Mouse (Mus musculus): ENCODE measurements around the gene Tyw3.

The Tyw3 gene

DNA sequence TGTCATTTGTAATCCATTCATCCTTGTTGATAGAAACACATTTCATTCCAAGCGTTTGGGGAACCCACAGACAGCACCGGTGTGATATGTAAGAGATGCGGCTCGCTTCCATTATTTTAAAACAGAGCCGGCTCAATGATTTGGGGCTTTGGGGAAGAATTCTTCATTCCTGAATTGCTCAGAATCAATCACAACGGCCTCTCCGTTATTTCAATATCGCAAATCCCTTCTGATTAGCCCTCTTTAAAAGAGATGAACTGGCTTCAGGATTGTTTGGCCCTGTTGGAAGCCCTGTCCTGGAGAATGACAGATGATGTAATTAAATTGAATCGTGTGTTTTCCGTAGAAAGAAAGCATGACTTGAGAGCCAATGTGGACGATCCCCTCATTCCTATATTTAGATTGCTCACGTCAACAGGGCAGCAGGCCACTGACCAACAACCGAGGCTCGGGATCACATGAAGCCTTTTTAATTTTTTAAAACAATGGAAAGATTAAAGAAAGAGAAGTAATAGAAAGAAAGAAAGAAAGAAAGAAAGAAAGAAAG, 26.8 kb downstream of the Tyw3 start:
- no peak for ATAC-seq (ENCODE audit: insufficient number of reproducible peaks, low FRiP score, low TSS enrichment)

DNA sequence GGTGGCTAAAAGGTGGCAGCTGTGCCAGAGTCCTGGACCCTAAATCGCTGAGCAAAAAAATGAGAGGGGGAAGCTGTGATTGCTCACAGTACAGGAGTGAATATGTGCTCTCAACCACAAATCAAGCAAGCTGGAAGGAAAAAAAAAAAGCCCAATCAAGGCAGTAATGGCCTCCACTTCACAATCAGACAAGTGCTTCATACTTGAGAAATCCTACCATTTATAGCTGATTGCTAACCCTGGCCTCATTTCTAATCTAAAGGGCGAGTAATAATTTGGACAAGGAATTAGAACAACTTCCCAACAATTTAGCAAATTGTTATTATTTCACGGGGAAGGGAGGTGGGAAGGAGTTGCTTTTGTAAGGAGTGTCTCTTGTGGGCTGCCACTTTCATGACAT, 31.5 kb downstream of the Tyw3 start:
- no peak for ATAC-seq (ENCODE audit: insufficient number of reproducible peaks, low FRiP score, low TSS enrichment)

DNA sequence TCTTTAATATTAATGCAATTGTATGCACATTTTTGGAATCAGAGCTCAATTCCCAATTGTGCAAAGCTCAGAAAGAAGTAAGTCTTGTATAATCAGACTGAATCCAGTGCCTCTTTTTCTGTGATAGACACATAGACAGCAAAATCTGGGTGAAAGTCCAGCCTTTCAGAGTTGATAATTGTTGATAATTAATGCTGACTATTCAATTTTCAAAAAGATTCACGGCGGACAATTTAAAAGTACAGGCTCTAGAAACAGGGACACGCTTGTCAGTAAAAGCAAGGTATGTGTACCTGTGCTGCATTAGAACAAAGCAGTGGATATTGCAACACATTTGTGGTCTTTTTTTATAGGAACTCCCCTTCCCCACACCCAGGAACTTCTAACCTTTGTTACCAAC, 34.7 kb downstream of the Tyw3 start:
- no peak for ATAC-seq (ENCODE audit: insufficient number of reproducible peaks, low FRiP score, low TSS enrichment)

DNA sequence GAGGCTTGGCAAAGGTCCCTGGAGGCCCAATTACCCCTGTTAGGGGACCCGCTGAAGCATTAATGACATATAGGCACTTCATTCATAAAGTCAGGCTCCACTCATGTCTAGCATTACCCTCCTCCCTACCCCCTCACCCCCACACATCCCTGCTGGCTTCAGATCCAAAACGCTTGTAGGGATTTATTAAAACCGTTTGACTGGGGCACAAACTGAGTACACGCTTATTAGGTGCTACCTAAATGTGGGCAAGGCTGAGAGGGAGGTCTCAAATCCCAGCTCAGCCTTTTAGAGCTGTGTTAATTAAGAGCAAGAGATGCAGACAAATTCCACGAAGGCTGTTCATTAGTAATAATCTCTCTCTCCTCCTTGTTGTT, 45.9 kb downstream of the Tyw3 start:
- no peak for ATAC-seq (ENCODE audit: insufficient number of reproducible peaks, low FRiP score, low TSS enrichment)

DNA sequence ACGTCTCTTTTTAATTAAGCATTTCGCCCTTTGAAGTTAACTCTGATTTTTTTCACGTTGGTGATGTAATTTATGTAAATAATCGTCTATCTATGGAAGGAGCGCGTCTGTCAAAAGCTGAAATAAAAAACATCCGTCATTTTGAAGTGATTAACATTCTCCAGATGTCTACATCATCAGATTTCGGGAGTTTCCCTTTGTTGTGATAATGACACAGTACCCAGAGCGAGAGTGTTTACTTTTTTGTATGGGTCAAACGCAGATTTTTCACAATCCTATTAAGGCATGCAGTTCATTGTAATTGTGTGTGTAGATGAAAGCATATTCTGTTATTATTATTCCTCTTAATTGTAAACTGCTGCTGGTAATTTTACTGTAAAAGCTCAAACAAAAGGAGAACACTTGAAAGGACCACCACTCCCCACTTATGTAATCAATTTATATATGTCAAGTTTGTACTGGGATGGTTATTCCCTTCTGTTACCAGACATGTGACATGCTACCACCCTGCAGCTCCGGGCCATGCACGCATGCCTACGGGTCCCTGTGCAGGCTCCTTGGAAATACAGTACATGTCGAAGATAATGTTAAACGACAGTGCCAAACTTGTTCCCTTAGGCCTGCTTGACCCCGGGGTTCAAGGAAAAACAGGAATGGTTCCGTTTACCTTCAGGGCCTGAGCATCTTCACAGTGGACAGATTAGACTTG, 46.4 kb downstream of the Tyw3 start:
- no peak for ATAC-seq (ENCODE audit: insufficient number of reproducible peaks, low FRiP score, low TSS enrichment)

DNA sequence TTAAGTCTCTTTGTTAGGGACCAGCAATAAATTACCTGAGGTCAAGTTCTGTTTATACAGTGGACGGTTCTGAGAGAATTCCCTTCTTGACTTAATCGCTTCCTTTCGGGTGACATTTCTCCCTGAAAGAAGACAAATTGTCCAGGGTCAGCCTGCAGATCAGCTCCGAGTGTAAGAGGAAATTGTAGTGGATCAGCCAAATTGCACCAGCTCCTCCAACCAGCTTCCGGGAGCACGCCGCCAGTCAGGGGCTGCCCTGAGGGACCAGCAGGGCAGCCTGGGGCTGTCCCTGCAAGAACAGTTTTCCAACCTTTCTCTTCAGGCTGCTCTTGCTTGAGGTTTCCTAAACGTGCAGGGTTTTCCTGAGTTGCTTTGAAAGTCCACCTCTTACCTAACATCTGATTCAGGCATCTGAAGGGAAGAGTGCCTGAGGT, 48.0 kb downstream of the Tyw3 start:
- no peak for ATAC-seq (ENCODE audit: insufficient number of reproducible peaks, low FRiP score, low TSS enrichment)

DNA sequence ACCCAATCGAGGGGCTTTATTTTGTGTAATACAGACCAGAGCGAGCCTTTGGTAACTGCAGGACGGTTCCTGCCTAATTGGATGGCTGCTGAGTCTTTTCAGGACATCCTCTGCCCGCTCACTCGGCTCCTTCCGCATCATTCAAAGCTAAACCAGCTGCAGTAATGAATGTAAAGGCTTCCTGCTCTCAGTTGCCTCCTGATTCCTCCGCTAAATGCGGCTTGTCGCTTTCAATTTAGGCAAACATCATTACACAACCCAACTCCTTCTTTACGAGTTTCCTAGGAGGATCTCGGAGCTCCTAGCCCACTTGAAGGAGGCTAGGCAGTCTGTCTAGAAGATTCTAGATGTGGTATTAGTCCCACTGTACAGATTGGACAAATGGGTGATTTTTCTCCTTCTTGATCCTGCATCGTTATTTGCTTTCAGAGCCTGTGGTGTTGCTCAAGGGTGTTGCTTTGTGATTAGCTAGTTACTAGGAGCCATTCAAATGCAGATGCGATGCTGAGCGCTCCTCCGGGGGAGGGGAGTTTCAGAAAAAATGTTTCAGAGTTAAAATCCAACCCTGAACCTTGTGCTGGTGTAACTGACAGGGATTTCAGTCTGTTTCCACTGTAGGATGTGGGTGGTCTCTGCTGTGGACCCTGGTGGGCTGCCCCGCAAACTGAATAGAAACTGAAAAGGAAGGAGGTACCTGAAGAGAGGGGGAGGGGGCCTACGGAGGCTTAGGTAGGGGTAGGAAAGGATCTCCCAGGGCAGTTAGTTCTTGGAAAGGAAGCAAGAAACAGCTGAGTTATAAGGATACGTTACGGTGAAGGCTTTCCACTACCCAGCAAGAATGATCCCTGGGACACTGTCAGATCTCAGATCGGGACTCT, 49.1 kb downstream of the Tyw3 start:
- no peak for ATAC-seq (ENCODE audit: insufficient number of reproducible peaks, low FRiP score, low TSS enrichment)

DNA sequence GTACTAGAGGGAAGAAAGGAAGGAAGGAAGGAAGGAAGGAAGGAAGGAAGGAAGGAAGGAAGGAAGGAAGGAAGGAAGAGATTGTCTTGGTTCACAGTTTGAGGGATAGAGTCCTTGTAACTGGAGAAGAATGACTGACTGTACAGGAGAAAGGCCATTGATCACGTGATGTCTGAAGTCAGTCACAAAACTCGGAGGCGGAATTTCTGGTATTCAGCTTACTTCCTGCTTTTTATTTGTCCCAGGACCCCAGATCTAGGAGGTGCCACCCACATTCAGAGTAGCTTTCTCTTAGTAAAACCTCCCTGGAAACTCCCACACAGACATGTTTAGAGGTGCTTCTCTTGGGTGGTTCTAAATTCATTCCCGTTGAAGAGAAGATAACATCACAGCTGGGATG, 50.7 kb downstream of the Tyw3 start:
- no peak for ATAC-seq (ENCODE audit: insufficient number of reproducible peaks, low FRiP score, low TSS enrichment)

DNA sequence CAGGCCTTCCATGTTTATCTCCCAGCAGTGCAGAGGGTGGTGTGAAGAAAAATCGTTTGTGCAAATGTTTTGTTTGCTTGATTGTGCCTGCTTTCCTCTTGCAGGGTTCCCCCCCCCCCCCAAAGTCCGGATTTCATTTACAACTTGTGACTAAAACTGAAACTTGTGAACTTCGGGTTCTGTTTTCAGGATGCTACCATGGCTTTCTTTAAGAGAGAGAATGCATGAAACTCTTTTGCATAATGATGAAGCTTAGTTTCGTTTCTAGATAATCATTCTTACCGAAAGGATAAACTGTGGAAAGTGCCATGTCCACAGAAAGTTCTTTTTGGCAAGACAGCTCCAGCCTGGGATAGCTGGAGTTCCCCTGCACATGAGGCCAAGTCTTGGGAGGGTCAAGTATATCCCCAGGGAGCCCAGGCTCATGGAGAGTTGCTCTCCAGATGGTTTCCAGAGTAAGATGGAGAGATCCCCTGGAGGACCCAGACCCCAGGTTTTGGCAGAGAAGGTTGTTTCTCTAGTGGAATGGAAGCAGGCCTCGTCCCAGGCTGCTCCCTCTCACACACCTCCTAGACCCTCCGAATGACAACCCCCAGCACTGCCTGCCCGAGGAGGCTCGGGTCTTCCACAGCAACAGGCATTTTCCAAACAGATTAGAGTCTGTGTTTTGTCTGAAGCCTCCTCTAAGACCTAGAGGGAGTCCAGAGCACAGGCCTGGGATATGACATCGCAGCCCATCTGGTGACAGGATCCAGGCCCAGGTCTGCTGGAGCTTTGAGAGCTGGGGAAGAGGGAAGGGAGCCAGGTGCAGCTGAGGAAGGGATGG, 56.6 kb downstream of the Tyw3 start:
- ATAC-seq (ENCODE audit: insufficient number of reproducible peaks, low FRiP score, low TSS enrichment) = no peak

DNA sequence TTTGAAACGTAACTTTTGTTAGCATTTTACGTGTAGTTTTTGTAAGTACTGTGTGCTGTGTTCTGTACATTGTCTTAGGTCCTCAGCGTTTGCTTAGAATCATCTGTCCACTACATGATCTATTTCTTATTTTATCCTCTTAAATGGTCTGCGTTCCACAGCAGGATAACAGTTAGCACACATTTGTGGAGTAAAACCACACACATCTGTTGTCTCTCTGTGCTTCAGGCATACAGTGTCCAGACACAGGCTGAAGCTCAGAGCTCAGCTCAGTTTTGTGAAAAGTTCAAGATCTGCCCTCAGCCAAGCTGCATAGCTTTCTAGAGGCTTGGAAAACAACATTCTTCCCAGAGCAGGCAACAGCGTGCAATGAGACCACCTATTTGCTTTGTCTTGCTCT, 60.8 kb downstream of the Tyw3 start:
- no peak for ATAC-seq (ENCODE audit: insufficient number of reproducible peaks, low FRiP score, low TSS enrichment)

DNA sequence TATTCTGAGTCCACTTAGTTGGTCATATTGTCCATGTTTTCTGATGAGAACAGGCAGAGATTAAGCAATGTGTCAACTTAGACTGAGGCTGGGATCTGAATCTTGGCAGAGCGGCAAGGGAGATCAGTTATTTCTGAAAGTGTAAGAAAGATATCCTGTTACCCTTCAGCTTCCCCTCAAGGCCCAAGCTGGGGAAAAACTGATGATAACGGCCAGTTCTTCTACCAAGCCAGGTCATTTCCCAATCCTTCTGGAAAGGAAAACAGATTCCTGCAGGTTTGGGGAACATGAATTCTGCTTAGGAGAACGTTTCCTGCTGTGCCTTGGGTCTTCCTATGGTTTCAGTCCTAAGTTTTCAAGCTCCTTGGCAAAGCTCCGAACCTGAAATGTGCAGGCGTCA, 63.7 kb downstream of the Tyw3 start:
- no peak for ATAC-seq (ENCODE audit: insufficient number of reproducible peaks, low FRiP score, low TSS enrichment)

DNA sequence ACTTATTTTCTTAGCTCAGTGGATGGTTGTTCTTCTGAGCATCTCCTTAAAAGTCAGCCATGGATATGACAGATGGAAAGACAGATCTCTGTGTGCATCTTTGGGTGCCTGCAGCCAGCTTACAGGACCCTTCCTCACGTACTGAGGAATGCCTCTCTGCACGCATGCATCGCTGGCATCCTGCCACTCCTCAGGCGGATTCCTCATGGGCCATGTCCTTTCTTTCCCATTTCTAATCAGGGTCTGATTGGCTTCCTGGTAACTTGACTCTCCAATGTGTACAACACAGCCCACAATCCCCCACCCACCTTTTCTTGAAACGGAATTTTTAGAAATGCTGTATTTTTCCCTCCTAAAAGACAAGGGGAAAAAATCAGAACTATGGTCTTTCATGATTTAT, 67.9 kb downstream of the Tyw3 start:
- no peak for ATAC-seq (ENCODE audit: insufficient number of reproducible peaks, low FRiP score, low TSS enrichment)

DNA sequence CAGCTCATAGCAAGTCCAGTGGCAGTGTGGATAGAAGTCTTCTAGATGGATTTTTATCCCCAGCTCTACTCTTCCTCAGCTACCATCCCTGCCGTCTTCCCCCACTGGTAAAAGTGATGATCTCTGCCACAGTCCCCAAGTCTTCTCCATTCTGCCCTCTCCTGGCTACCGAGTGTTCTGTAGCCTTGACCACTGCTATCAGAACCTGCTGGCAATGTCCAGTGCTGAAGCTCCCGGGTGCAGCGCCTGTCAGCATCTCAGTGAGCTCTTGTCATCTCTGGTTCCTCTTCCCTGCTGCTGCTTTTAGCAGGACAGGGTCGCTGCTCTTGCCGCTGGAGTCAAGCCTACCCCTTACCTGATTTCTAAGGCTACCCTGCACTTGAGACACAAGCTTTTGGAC, 70.3 kb downstream of the Tyw3 start:
- no peak for ATAC-seq (ENCODE audit: insufficient number of reproducible peaks, low FRiP score, low TSS enrichment)
